Mouse (Mus musculus) splenic B cell, adult 2 months (primary cell): ENCODE data around the gene Psmb6.
A peak's percentile ranks its signal among the peaks of the same experiment; 100 is the strongest.
"Not testable (repeated sequence)": the region's sequence is repeated elsewhere in the genome, so short reads cannot be mapped to it uniquely, and the experiment has no call there.

Source experiments
- DNase-seq: peaks from one replicate; pipeline ENCODE4 v3.0.0-alpha.2; 2011; ENCODE audit warnings: low read depth, low spot score
- H3K27me3 ChIP-seq: 2 replicates; pipeline ENCODE4 v1.6.1; 2012; ENCODE audit warnings: mild to moderate bottlenecking, low read length, moderate library complexity, mixed read lengths; ENCODE audit not compliant: control insufficient read depth, poor library complexity, insufficient read depth, severe bottlenecking
- H3K36me3 ChIP-seq: 2 replicates; pipeline ENCODE4 v1.6.1; 2012; ENCODE audit warnings: mild to moderate bottlenecking, low read length, moderate library complexity, mixed read lengths; ENCODE audit not compliant: control insufficient read depth, poor library complexity, insufficient read depth, severe bottlenecking

The Psmb6 gene

GRCm38 (mm10) chr11:70512709-70513342 lies 12.3 kb upstream of the Psmb6 start:
- Histone ChIP-seq H3K36me3 (no peaks in the 10 kb centered on the region), H3K27me3 (no peaks in the 10 kb centered on the region)
- no peak for DNase-seq

- no peaks in the 10 kb centered on the region for H3K27me3 ChIP-seq
- DNase-seq: no peak
- H3K36me3 ChIP-seq: no peaks in the 10 kb centered on the region
Observed at GRCm38 (mm10) chr11:70513520-70513919, 11.6 kb upstream of the Psmb6 start.

GRCm38 (mm10) chr11:70514288-70514687 lies 10.9 kb upstream of the Psmb6 start, which contains the start of gene Vmo1:
Vmo1 (minus strand) TSS chr11:70514616.
- no peaks in the 10 kb centered on the region for H3K27me3 ChIP-seq
- no peaks in the 10 kb centered on the region for H3K36me3 ChIP-seq
- no peak for DNase-seq

- DNase-seq: peak; percentile 76
- Histone ChIP-seq H3K36me3 (no peaks in the 10 kb centered on the region), H3K27me3 (no peaks in the 10 kb centered on the region)
Observed at GRCm38 (mm10) chr11:70516352-70516751, 8.8 kb upstream of the Psmb6 start.

GRCm38 (mm10) chr11:70518436-70518835 lies 6.7 kb upstream of the Psmb6 start:
- no peaks in the 10 kb centered on the region for H3K36me3 ChIP-seq
- H3K27me3 ChIP-seq: no peaks in the 10 kb centered on the region
- DNase-seq: no peak

GRCm38 (mm10) chr11:70518923-70519322 lies 6.2 kb upstream of the Psmb6 start, which contains the start of gene Gltpd2:
Gltpd2 (plus strand) TSS chr11:70519196.
- no peaks in the 10 kb centered on the region for H3K27me3 ChIP-seq
- no peak for DNase-seq
- H3K36me3 ChIP-seq: no peaks in the 10 kb centered on the region

GRCm38 (mm10) chr11:70520178-70520769 lies 4.9 kb upstream of the Psmb6 start:
- H3K27me3 ChIP-seq: no peaks in the 10 kb centered on the region
- H3K36me3 ChIP-seq: no peaks in the 10 kb centered on the region
- DNase-seq: no peak

GRCm38 (mm10) chr11:70523306-70523989 lies 1.7 kb upstream of the Psmb6 start:
- not testable (repeated sequence) for H3K27me3 ChIP-seq, DNase-seq, H3K36me3 ChIP-seq

- H3K27me3 ChIP-seq: no peaks in the 10 kb centered on the region; the same call in 1 of the 2 replicates
- DNase-seq: no peak
- H3K36me3 ChIP-seq: peaks cover 6% of the 10 kb centered on the region; the same call in 1 of the 2 replicates
Observed at GRCm38 (mm10) chr11:70524782-70525181, 385 bp upstream of the Psmb6 start.

GRCm38 (mm10) chr11:70525726-70526125 lies 559 bp downstream of the Psmb6 start:
- Histone ChIP-seq H3K36me3 (peaks cover 6% of the 10 kb centered on the region; the same call in 1 of the 2 replicates), H3K27me3 (no peaks in the 10 kb centered on the region; the same call in 1 of the 2 replicates)
- no peak for DNase-seq

- H3K36me3 ChIP-seq: peaks cover 6% of the 10 kb centered on the region; the same call in 1 of the 2 replicates
- no peak for DNase-seq
Observed at GRCm38 (mm10) chr11:70526211-70526610, 1.0 kb downstream of the Psmb6 start.

GRCm38 (mm10) chr11:70528610-70529009 lies 3.4 kb downstream of the Psmb6 start:
- H3K36me3 ChIP-seq: peaks cover 6% of the 10 kb centered on the region; the same call in 1 of the 2 replicates
- DNase-seq: no peak

More at GRCm38 (mm10) chr11:70526211-70526610, 1.0 kb downstream of the Psmb6 start:
- H3K27me3 ChIP-seq: no peaks in the 10 kb centered on the region; the same call in 1 of the 2 replicates

GRCm38 (mm10) chr11:70531065-70531464 lies 5.9 kb downstream of the Psmb6 start:
- not testable (repeated sequence) for H3K27me3 ChIP-seq, DNase-seq, H3K36me3 ChIP-seq

More at GRCm38 (mm10) chr11:70528610-70529009, 3.4 kb downstream of the Psmb6 start:
- H3K27me3 ChIP-seq: no peaks in the 10 kb centered on the region; the same call in 1 of the 2 replicates

GRCm38 (mm10) chr11:70532839-70533238 lies 7.7 kb downstream of the Psmb6 start, which contains the start of gene Gm40193:
Gm40193 (minus strand) TSS chr11:70532939.
- H3K27me3 ChIP-seq: no peaks in the 10 kb centered on the region
- no peaks in the 10 kb centered on the region for H3K36me3 ChIP-seq
- no peak for DNase-seq

- H3K36me3 ChIP-seq: no peaks in the 10 kb centered on the region
- H3K27me3 ChIP-seq: no peaks in the 10 kb centered on the region
- no peak for DNase-seq
Observed at GRCm38 (mm10) chr11:70539423-70539822, 14.3 kb downstream of the Psmb6 start.
